Mouse (Mus musculus) C2C12 (cell line): ENCODE results near the gene Lhx5. TPM values are rescaled to one million over a fixed set of nuclear protein-coding genes. Genes with fewer than 3 reads are reported as not detected.

ENCODE experiments used
- H3K27me3 ChIP-seq: one replicate; pipeline ENCODE4 v1.6.1; 2011; ENCODE audit not compliant: control insufficient read depth, insufficient read depth, insufficient read length
- H3K36me3 ChIP-seq: one replicate; pipeline ENCODE4 v1.6.1; 2011; ENCODE audit not compliant: control insufficient read depth, insufficient read depth
- H3K4me3 ChIP-seq: one replicate; pipeline ENCODE4 v1.5.1; 2011; ENCODE audit warnings: mild to moderate bottlenecking, control low read depth; ENCODE audit not compliant: poor library complexity, insufficient read depth, severe bottlenecking
- H3K79me2 ChIP-seq: one replicate; pipeline ENCODE4 v1.6.1; 2011; ENCODE audit not compliant: control insufficient read depth, insufficient read depth
- H3K79me3 ChIP-seq: one replicate; pipeline ENCODE4 v1.6.1; 2011; ENCODE audit warnings: low read depth, control low read depth
- H3ac ChIP-seq: one replicate; pipeline ENCODE3; 2011; ENCODE audit warnings: low read depth; ENCODE audit not compliant: control insufficient read depth, insufficient read length
- CEBPB ChIP-seq: IDR thresholded peaks from one replicate; pipeline ENCODE4 v1.6.1; 2011; ENCODE audit warnings: low read depth, mild to moderate bottlenecking, control low read depth, moderate library complexity
- CTCF ChIP-seq: IDR thresholded peaks from one replicate; pipeline ENCODE4 v1.5.1; 2011; ENCODE audit not compliant: control insufficient read depth, insufficient read depth, insufficient read length
- FOSL1 ChIP-seq: IDR thresholded peaks from one replicate; pipeline ENCODE4 v1.8.0; 2011; ENCODE audit warnings: mild to moderate bottlenecking, low read length; ENCODE audit not compliant: poor library complexity, insufficient read depth, severe bottlenecking
- MAX ChIP-seq: IDR thresholded peaks from one replicate; pipeline ENCODE4 v1.6.1; 2011; ENCODE audit warnings: mild to moderate bottlenecking, control low read depth
- MYOD1 ChIP-seq: IDR thresholded peaks from one replicate; pipeline ENCODE4 v1.6.1; 2011; ENCODE audit warnings: low read depth; ENCODE audit not compliant: control insufficient read depth, insufficient read length
- MYOG ChIP-seq: IDR thresholded peaks from one replicate; pipeline ENCODE4 v1.6.1; 2011; ENCODE audit not compliant: control insufficient read depth, insufficient read length; ENCODE audit errors: extremely low read depth
- USF1 ChIP-seq: IDR thresholded peaks from one replicate; pipeline ENCODE4 v1.6.1; 2011; ENCODE audit warnings: low read depth, mild to moderate bottlenecking, control low read depth, moderate library complexity
- polyA plus RNA-seq: library from polyadenylated mRNA; unstranded; fragments of >200 nt; fragmentation: generic; extraction: Trizol; gene quantifications from one replicate; pipeline ENCODE4 v1.2.1, GENCODE M21; 2012; ENCODE audit warnings: missing spikeins

The Lhx5 gene
- polyA plus RNA-seq, 1 experiment = not detected

DNA sequence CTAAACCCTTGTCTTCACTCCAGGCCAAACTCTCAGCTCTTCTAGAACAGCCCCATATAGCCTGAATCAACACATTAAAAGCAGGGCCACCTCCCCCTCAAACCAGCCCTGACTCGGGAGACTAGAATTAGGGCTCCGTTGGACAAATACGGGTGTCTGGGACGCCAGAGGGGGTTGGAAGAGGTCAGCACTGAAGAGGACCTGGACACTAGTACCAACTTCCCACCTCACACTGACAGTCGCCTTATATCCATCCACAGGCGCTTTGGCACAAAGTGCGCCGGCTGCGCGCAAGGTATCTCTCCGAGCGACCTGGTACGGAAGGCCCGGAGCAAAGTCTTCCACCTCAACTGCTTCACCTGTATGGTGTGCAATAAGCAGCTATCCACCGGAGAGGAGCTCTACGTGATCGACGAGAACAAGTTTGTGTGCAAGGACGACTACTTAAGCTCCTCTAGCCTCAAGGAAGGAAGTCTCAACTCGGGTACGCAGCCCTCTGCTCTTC, 2.8 kb downstream of the Lhx5 start:
- Histone ChIP-seq H3K79me2 (no peaks in the 10 kb centered on the region), H3K4me3 (no peak overlapping the region), H3ac (no peak overlapping the region), H3K27me3 (peaks cover 99% of the 10 kb centered on the region), H3K36me3 (no peaks in the 10 kb centered on the region), H3K79me3 (no peaks in the 10 kb centered on the region)
- TF ChIP-seq MYOG (no peak), MAX (no peak), CEBPB (no peak), MYOD1 (no peak), FOSL1 (no peak), CTCF (no peak), USF1 (no peak)

DNA sequence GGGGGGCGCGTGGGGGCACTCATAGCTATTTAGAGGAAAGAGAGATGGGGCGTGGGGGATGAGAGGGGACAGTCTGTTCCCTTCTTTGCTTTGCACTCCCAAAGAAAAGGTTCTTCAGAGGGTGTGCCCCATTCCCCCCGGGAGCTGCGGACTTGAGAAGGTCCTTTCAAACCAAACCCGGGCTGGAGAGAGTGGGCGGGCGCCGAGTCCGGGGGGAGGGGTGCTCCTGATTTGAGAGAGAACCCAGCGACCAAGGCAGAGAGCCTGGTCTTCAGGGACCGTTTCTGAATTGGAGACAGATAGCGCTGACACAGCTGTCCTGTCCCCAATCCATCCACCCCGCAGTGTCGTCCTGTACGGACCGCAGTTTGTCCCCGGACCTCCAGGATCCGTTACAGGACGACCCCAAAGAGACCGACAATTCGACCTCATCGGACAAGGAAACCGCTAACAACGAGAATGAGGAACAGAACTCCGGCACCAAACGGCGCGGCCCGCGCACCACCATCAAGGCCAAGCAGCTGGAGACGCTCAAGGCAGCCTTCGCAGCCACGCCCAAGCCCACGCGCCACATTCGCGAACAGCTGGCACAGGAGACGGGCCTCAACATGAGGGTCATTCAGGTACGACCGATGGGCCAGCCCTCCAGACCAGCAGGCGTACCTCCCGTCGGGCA, 3.6 kb downstream of the Lhx5 start:
- Histone ChIP-seq H3K79me2 (no peaks in the 10 kb centered on the region), H3K27me3 (peaks cover 99% of the 10 kb centered on the region), H3ac (no peak overlapping the region), H3K36me3 (no peaks in the 10 kb centered on the region), H3K79me3 (no peaks in the 10 kb centered on the region), H3K4me3 (no peak overlapping the region)
- TF ChIP-seq CEBPB (no peak), MAX (no peak), MYOG (no peak), CTCF (no peak), USF1 (no peak), MYOD1 (no peak), FOSL1 (no peak)

DNA sequence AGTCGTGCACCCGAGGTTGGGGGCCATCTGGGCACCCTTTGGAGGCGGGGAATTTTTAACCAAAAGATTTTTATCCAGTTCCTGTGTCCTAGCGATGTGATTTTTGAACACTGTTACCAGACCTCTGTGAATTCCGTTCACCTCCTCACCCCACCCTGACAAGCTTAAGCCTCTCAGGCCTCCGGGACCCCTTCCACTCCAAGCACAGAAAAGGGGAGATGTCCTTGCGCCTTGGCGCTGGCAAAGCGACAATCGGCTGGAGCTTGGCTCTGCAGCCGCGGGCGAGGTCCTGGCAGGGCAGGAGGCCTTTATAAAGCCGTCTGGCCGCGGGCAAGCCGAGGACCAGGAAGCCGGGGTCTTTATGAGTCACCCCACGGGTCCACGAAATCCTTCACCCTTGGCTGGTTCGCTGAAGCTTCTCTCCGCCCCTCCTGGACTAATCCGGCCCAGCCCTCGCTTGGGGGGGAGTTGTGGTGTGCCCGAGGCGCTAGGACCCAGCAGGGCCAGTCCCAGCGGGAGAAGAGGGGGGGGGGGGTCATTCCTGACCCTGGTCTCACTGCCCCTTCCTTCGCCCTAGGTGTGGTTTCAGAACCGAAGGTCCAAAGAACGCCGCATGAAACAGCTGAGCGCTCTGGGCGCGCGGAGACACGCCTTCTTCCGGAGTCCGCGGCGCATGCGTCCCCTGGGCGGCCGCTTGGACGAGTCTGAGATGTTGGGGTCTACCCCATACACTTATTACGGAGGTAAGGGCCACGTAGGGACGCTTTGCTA, 4.4 kb downstream of the Lhx5 start:
- Histone ChIP-seq H3K4me3 (no peak overlapping the region), H3ac (no peak overlapping the region), H3K36me3 (no peaks in the 10 kb centered on the region), H3K79me3 (no peaks in the 10 kb centered on the region), H3K27me3 (peaks cover 95% of the 10 kb centered on the region), H3K79me2 (no peaks in the 10 kb centered on the region)
- TF ChIP-seq MYOD1 (no peak), USF1 (no peak), MAX (no peak), CTCF (no peak), CEBPB (no peak), FOSL1 (no peak), MYOG (no peak)

DNA sequence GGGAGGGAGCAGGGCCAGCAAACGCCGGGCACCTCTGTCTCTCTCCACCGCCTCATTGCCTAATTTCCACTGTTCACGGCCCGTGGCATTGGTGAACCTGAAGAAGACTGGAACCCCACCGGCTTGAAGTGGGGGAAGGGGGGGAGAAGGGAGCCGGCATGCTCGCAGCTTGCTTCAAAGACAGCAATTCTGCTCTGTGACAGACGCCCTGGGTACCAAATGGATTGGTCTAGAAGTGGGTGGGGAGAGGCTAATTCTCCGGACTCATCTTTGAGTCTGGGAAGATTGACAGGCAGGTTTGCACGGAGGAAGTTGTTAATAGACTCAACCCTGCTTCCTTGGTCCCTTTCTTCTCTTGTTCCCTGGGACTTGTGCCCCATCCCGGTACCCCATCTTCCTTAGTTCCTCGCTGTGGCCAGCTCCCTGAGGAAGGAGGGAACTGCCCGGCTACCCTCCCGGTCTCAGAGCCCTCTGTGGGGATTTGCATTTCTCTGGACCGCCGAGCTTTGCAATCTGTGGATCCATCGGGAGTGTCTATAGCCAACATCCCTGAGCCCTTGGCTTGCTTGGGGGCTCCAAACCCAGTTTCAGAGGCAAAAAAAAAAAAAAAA, 5.5 kb downstream of the Lhx5 start:
- H3K79me3 ChIP-seq = no peaks in the 10 kb centered on the region
- H3K4me3 ChIP-seq = no peak overlapping the region
- no peaks in the 10 kb centered on the region for H3K36me3 ChIP-seq
- H3K27me3 ChIP-seq = peaks cover 87% of the 10 kb centered on the region
- no peak overlapping the region for H3ac ChIP-seq
- no peak for TF ChIP-seq FOSL1
- no peak for TF ChIP-seq USF1
- no peak for TF ChIP-seq CEBPB
- TF ChIP-seq MYOG = no peak
- no peak for TF ChIP-seq MAX
- TF ChIP-seq CTCF = no peak
- TF ChIP-seq MYOD1 = no peak
- H3K79me2 ChIP-seq = no peaks in the 10 kb centered on the region

DNA sequence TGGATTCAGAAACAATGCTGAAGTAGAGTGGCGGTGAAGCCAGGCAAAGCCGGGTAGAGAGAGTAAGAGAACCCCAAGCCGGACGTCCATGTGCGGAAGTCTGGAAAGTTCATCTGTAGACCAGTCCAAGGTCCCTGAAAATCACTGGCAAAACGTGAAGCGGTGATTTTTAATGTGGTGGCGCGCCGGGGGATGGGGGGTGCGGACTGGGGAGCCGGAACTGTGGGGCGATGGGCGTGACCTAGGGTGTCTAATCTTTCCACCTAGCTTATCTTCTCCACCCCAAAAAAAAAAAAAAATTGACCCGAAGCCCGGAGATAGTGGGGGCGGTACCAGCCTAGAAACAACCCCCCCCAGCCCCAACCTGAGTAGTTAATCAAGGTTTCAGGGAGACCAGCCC, 6.0 kb downstream of the Lhx5 start:
- TF ChIP-seq FOSL1 (no peak), MYOD1 (no peak), MYOG (no peak), MAX (no peak), USF1 (no peak), CTCF (no peak), CEBPB (no peak)
- no peak overlapping the region for H3ac ChIP-seq
- no peak overlapping the region for H3K4me3 ChIP-seq
- no peaks in the 10 kb centered on the region for H3K36me3 ChIP-seq
- H3K79me3 ChIP-seq = no peaks in the 10 kb centered on the region
- no peaks in the 10 kb centered on the region for H3K79me2 ChIP-seq
- peaks cover 85% of the 10 kb centered on the region for H3K27me3 ChIP-seq
